Mouse (Mus musculus): ENCODE measurements around the gene Ccdc40.
"Not testable (repeated sequence)": the region's sequence is repeated elsewhere in the genome, so short reads cannot be mapped to it uniquely, and the experiment has no call there.

Gene Ccdc40

DNA sequence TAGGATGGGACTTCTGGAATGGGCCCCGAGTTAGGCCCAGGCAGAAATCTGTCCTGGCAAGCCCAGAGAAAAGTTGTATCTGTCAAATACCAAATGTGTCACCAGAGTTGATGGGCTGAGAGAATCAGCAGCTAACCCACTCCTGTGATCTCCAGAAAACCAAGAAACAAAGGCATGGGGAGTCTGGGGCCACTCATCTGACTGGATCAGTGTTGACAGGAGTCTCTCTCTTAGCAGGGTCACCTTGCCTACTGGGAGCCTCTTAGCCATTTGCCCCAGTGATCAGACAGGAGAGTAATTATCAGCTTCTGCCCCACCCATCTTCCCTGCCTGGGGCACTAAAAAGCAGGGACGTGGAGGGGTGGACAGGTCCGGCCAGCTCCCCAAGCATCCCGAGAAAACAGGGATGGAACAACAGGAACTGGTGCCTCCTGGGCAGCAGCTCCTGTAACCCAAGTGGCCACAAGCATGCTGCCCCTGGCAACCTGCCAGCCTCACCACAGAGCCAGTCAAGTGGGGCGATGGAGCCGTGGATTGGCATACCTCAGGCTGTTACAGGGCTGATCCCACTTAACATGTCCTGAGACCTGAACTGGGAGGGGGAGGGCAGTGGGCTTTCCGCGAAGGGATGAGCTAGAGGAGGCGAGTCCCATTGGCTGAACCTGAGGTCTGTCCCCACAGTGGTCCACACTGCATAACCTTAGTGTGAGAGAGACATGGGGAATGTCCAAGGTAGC lies 57.6 kb downstream of the Ccdc40 start:
- no peak for DNase-seq (ENCODE audit: low read depth, low spot score)

- no peak for DNase-seq (ENCODE audit: low read depth, low spot score)
These were observed 59.0 kb downstream of the Ccdc40 start for GRCm38 (mm10) chr11:119287207-119287992.

- DNase-seq (ENCODE audit: low read depth, low spot score), result not testable (repeated sequence)
These were observed 64.5 kb downstream of the Ccdc40 start for GRCm38 (mm10) chr11:119292861-119293260.

GRCm38 (mm10) chr11:119297996-119298395 lies 69.6 kb downstream of the Ccdc40 start:
- no peak for DNase-seq (ENCODE audit: low read depth, low spot score)

GRCm38 (mm10) chr11:119298917-119299316 lies 70.5 kb downstream of the Ccdc40 start:
- no peak for DNase-seq (ENCODE audit: low read depth, low spot score)

DNA sequence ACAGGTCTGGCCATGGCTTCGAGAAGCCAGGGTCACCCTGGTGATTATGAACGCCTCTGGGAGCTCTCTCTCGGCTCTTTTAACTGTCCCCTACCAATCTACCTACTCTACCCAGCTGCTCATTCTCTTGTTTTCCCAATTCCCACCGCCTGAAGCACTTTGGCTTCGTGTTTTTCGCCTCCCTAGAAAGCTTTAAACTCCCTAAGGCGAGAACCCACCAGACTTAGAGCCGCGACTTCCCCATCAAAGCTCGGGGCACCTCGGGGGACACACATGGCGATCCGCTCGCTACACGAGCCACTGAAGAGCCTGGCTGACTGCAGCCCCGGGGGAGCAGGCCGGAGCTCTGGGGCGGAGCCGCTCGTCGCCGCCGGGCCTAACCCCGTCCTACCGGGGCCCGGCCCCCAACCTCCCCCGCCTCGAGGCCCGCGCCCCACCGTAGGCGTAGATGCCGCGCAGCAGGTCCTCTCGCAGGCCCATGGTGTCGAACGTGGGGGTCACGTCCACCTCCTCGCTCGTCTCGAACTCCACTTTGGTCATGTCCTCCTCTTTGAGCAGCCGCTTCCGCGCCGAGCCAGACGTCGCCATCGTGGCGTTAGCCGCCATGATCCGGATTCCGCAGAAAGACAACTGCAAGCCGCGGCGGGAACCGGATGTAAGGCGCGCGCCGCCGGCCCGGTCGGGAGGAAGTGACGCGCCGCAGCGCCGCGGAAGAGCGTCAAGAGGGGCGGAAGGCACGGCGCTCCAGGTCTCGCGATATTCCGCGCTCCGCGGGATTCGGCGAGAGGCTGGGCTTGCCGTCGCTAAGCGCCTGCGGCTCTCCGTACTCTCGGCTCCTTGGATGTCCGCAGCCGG lies 71.2 kb downstream of the Ccdc40 start, which contains the start of gene Eif4a3:
Gene Eif4a3 (minus strand): TSS at position 699 of the 855 bp plus-strand sequence.
- peak; percentile 99 for DNase-seq (ENCODE audit: low read depth, low spot score)

DNA sequence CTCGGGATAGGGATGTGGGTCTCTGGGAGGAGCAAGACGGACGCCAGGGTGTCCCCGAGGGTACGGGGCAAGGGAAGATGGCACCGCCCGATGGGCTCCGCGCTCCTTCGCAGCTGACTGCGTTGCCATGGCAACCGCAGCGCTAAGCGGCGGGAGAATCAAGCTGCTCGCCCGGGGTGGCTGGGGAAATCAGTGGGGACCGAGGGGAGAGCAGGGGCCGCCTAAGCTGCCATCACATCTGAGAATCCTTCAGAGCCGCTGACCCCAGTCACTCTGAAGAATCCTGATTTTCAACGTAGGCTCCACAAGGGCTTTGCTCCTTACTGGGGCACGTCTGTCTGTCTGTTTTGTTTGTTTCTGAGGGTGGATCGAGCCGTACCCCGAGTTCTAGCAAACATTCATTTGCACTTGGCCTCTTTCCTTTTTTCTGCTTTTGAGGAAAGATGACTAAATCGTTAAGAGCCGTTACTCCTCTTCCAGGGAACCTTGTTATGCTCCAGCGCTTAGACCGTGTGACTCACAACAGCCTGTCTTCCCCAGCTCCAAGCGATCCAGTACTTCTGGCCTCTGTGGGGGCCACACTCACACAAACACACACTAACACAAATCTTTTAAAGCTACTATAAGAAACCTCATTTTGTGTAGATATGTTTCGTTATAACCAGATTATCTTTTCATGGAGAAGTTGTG lies 72.0 kb downstream of the Ccdc40 start:
- DNase-seq (ENCODE audit: low read depth, low spot score), result no peak

- no peak for DNase-seq (ENCODE audit: low read depth, low spot score)
These were observed 72.6 kb downstream of the Ccdc40 start for GRCm38 (mm10) chr11:119300986-119301385.

GRCm38 (mm10) chr11:119304904-119305712 lies 76.7 kb downstream of the Ccdc40 start:
- DNase-seq (ENCODE audit: low read depth, low spot score), result peak; percentile 60

GRCm38 (mm10) chr11:119306762-119307657 lies 78.6 kb downstream of the Ccdc40 start:
- DNase-seq (ENCODE audit: low read depth, low spot score), result no peak

- no peak for DNase-seq (ENCODE audit: low read depth, low spot score)
These were observed 79.2 kb downstream of the Ccdc40 start, which contains the start of gene Card14 for GRCm38 (mm10) chr11:119307658-119307867. TSS of gene Card14 (plus strand) at chr11:119307768.

GRCm38 (mm10) chr11:119307916-119308315 lies 79.5 kb downstream of the Ccdc40 start:
- DNase-seq (ENCODE audit: low read depth, low spot score), result peak; percentile 69

- DNase-seq (ENCODE audit: low read depth, low spot score), result no peak
These were observed 82.2 kb downstream of the Ccdc40 start for GRCm38 (mm10) chr11:119310621-119311020.

DNA sequence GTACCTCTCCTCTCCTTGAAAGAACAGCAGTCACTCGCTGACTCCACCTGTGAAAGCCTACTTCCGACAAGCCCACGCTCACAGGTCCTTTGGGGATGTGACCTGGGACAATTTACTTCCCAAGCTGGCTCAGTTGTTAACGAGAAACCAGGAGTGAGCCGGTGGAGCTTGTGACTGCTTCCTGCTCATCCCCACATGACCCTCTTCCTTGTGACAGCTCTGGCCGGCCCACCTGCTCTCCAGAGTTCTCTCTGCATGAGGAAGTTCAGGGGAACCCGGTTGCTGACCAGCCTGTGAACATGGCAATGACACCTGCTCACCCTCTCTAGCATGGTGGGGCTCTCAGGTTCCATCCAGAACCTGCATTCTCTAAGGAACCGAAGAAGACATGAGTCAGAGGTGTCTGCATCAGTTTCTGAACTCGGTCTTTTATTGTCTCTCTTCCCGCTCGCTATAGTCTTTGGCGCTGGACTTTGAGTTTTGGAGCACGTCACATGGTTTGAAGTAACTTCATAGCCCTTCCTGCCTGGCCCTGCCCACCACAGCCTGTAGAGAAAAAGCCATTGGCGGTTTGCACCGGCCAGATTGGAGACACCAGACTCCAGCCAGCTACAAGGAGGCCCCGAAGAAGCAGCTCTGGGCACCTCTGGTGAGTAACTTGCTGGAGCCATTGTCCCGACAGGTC lies 86.0 kb downstream of the Ccdc40 start:
- DNase-seq (ENCODE audit: low read depth, low spot score), result no peak
